Mouse (Mus musculus) spleen, postnatal 10 days (tissue): ENCODE measurements around the gene Mcam.
A peak's percentile ranks its signal among the peaks of the same experiment; 100 is the strongest.
"Not testable (repeated sequence)": the region's sequence is repeated elsewhere in the genome, so short reads cannot be mapped to it uniquely, and the experiment has no call there.

Source experiments
- DNase-seq, 2 experiments: peaks; one replicate each; pipeline ENCODE4 v3.0.0; 2021 to 2022; ENCODE audit warnings: low spot score in 2 of 2

The Mcam gene

GRCm38 (mm10) chr9:44108269-44109055 is 25.8 kb upstream of the Mcam start:
- DNase-seq: no peak

- peak; percentile 79 to 85 for DNase-seq
Observed at GRCm38 (mm10) chr9:44109360-44110095, 24.7 kb upstream of the Mcam start.

- DNase-seq: not testable (repeated sequence)
Observed at GRCm38 (mm10) chr9:44111909-44112308, 22.4 kb upstream of the Mcam start.

- DNase-seq: peak; percentile 94 to 98
Observed at GRCm38 (mm10) chr9:44113105-44113789, 21.0 kb upstream of the Mcam start, which contains the start of the genes Gm49380 and Rnf26. TSS of gene Gm49380 (minus strand) at chr9:44113500. TSS of gene Rnf26 (minus strand) at chr9:44113517.

- no peak for DNase-seq
Observed at GRCm38 (mm10) chr9:44114453-44114852, 19.8 kb upstream of the Mcam start.

GRCm38 (mm10) chr9:44115599-44115998 is 18.7 kb upstream of the Mcam start:
- no peak for DNase-seq

- no peak for DNase-seq
Observed at GRCm38 (mm10) chr9:44116182-44116581, 18.1 kb upstream of the Mcam start.

GRCm38 (mm10) chr9:44119011-44119410 is 15.3 kb upstream of the Mcam start:
- DNase-seq: peak; percentile 55 to 82

- no peak for DNase-seq
Observed at GRCm38 (mm10) chr9:44119948-44120465, 14.3 kb upstream of the Mcam start.

GRCm38 (mm10) chr9:44124317-44124716 is 10.0 kb upstream of the Mcam start:
- no peak for DNase-seq

- no peak for DNase-seq
Observed at GRCm38 (mm10) chr9:44125026-44125425, 9.2 kb upstream of the Mcam start.

- DNase-seq: peak; percentile 59 to 88
Observed at GRCm38 (mm10) chr9:44125546-44126428, 8.5 kb upstream of the Mcam start.

- DNase-seq: no peak
Observed at GRCm38 (mm10) chr9:44126746-44127145, 7.5 kb upstream of the Mcam start.

- no peak for DNase-seq
Observed at GRCm38 (mm10) chr9:44127351-44127801, 6.9 kb upstream of the Mcam start.

GRCm38 (mm10) chr9:44129633-44130032 is 4.6 kb upstream of the Mcam start:
- DNase-seq: no peak

GRCm38 (mm10) chr9:44130034-44130433 is 4.2 kb upstream of the Mcam start:
- peak in 1 of 2 experiments; percentile 70 for DNase-seq

GRCm38 (mm10) chr9:44130581-44131275 is 3.5 kb upstream of the Mcam start:
- DNase-seq: no peak

GRCm38 (mm10) chr9:44131276-44131590 is 3.0 kb upstream of the Mcam start:
- DNase-seq: no peak

GRCm38 (mm10) chr9:44132200-44132599 is 2.1 kb upstream of the Mcam start:
- DNase-seq: no peak

GRCm38 (mm10) chr9:44133287-44133686 is 982 bp upstream of the Mcam start:
- no peak for DNase-seq
